Mouse (Mus musculus): ENCODE measurements around the gene Sugct.

DNA sequence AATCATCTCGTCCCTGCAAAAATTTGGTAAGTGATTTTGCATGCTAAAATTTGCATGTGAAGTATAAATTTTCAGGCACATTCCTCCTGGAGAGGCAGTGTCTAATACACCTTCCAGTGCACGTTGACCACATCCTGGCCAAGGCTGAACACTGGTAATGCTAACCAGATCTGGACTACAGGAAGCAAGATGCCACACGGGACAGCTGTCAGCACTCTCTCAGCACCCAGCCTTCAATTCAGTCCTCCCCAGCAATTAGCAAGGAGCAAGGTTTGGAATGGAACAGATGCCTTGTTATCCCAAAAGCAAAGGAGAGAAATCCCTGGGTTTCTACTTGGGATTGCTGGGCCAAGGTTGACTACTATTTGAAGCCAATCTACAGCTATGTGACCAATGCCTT is 529.4 kb downstream of the Sugct start:
- TF ChIP-seq EP300 (IDR thresholded peaks at IDR 0.05; ENCODE audit: low read depth) (no peak), CTCF (IDR thresholded peaks at IDR 0.05; ENCODE audit: low read depth) (no peak)
